Mouse (Mus musculus) C2C12 (cell line): ENCODE measurements around the gene Wfdc3.

Source experiments
- CEBPB ChIP-seq: IDR thresholded peaks from one replicate; pipeline ENCODE4 v1.6.1; 2011; ENCODE audit warnings: low read depth, mild to moderate bottlenecking, control low read depth, moderate library complexity
- CTCF ChIP-seq: IDR thresholded peaks from one replicate; pipeline ENCODE4 v1.5.1; 2011; ENCODE audit not compliant: control insufficient read depth, insufficient read depth, insufficient read length
- MYOD1 ChIP-seq: IDR thresholded peaks from one replicate; pipeline ENCODE4 v1.6.1; 2011; ENCODE audit warnings: low read depth; ENCODE audit not compliant: control insufficient read depth, insufficient read length

DNA sequence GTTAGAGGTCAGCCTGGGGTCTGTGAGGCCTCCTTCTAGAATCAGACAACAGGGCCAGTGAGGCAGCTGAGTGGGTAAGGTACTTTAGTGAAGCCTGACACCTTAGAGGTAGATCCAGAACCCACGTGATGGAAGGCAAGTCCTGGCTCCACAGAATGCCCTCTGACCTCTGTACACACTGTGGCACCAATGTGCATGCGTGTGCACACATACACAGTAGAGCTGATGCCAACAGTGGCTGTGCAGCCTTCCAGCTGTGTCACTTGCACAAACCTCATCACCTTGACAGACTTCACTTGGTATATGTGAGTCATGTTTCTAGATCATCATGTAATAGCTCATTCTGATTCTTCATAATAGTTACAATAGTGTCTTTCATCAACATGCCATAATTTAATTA is 6.7 kb upstream of the Wfdc3 start:
- TF ChIP-seq CTCF: no peak
- no peak for TF ChIP-seq CEBPB
- no peak for TF ChIP-seq MYOD1
